Mouse (Mus musculus) thymus, postnatal 10 days (tissue): ENCODE data around the gene Zfp13.
"Not testable (repeated sequence)": the region's sequence is repeated elsewhere in the genome, so short reads cannot be mapped to it uniquely, and the experiment has no call there.

Source experiments
- DNase-seq, 2 experiments: peaks; one replicate each; pipeline ENCODE4 v3.0.0; 2021; ENCODE audit warnings: low spot score in 2 of 2

Zfp13 gene

GRCm38 (mm10) chr17:23533591-23534490 lies 65.4 kb downstream of the Zfp13 start:
- not testable (repeated sequence) for DNase-seq

- not testable (repeated sequence) for DNase-seq
Observed at GRCm38 (mm10) chr17:23531408-23531807, 67.9 kb downstream of the Zfp13 start.
